Comparison of ENCODE assay signal across 8 mouse cellular contexts in genomic region chr17:31834320-31835065, GRCm38 (mm10). TPM values are rescaled to one million over a fixed set of nuclear protein-coding genes. Genes with fewer than 3 reads are reported as not detected.
DNase-seq lines count a peak whose midpoint lies in the region; ATAC-seq and TF ChIP-seq lines count a peak whose summit lies in the region.

No protein-coding gene starts in this region.

- no peaks in the 10 kb centered on the region for H3K9me3 ChIP-seq in embryonic facial prominence, embryonic 15.5 days (replicated peaks)

- peak; percentile 63 for DNase-seq in gastrocnemius, adult 2 months
- no peak for DNase-seq in gastrocnemius, postnatal 36 days
- DNase-seq in kidney, adult 9 months: peak; percentile 64
- DNase-seq in embryo, embryonic 10 days (ENCODE audit: low spot score): no peak
- no peak for DNase-seq in cerebellum, adult 11-12 months
- no peak for DNase-seq in ovary, postnatal 14 days (ENCODE audit: low spot score)

- no peaks in the 10 kb centered on the region for H3K36me3 ChIP-seq in embryonic facial prominence, embryonic 15.5 days

- H3K4me2 ChIP-seq in embryonic facial prominence, embryonic 15.5 days (replicated peaks): no peak overlapping the region

- H3K9ac ChIP-seq in embryonic facial prominence, embryonic 15.5 days: no peak overlapping the region

- TF ChIP-seq CTCF in gastrocnemius, adult 2 months (IDR thresholded peaks at IDR 0.05): no peak

- intact Hi-C loops in gastrocnemius, adult 2 months (cut with DNase I): no loop called here
- intact Hi-C loops in gastrocnemius, postnatal 36 days (cut with DNase I): loop anchor here (5.0 kb wide), 1 partner anchor 37 kb away; no protein-coding TSS in a partner anchor

- 60% methylated on average over 6 of the region's 6 CpGs for WGBS in embryonic facial prominence, embryonic 15.5 days

- peak overlapping the region; percentile 74 for H3K27ac ChIP-seq in gastrocnemius, adult 2 months
- peak overlapping the region; percentile 72 for H3K27ac ChIP-seq in embryonic facial prominence, embryonic 15.5 days (replicated peaks)

- ATAC-seq in embryonic facial prominence, embryonic 15.5 days (ENCODE audit: insufficient number of reproducible peaks, low FRiP score, low TSS enrichment, low read depth): no peak
- ATAC-seq in megakaryocyte, adult 5-6 weeks (ENCODE audit: poor library complexity, severe bottlenecking): peak; percentile 33

- H3K4me1 ChIP-seq in embryonic facial prominence, embryonic 15.5 days: peaks cover 54% of the 10 kb centered on the region

- no peaks in the 10 kb centered on the region for H3K27me3 ChIP-seq in embryonic facial prominence, embryonic 15.5 days

- no peak overlapping the region for H3K4me3 ChIP-seq in gastrocnemius, adult 2 months
- no peak overlapping the region for H3K4me3 ChIP-seq in embryonic facial prominence, embryonic 15.5 days (replicated peaks)

RNA-seq across cellular contexts. Expression of gene Sik1, which starts 21.1 kb away (rescaled TPM):
- total RNA-seq in gastrocnemius, adult 2 months (2021): 10 to 100 TPM; 13.4 to 58.6 TPM
- total RNA-seq in gastrocnemius, postnatal 36 days (2021): 10 to 100 TPM; 17.0 to 27.2 TPM
- polyA plus RNA-seq in embryonic facial prominence, embryonic 15.5 days (2015; fragmentation: Nextera tagmentation; extraction: Ambion mirVana): 33.6 and 35.5 TPM in 2 replicates
- total RNA-seq in megakaryocyte, adult 5-6 weeks (2015): 29.9 and 37.6 TPM in 2 replicates
- 30.6 and 31.2 TPM in 2 replicates for total RNA-seq in megakaryocyte, adult 5-6 weeks (2017)

Comparison
In these comparisons a context has a peak if more than half of its experiments do, and no peak if none do; other contexts are left out.
1. DNase-seq: peak in gastrocnemius, adult 2 months (single experiment) and kidney, adult 9 months (single experiment); none in gastrocnemius, postnatal 36 days (0 of 2), embryo, embryonic 10 days (single experiment), cerebellum, adult 11-12 months (single experiment) and ovary, postnatal 14 days (single experiment).